Mouse (Mus musculus) gastrocnemius, postnatal 36 days (tissue): Measurements from ENCODE around the gene Gm19668. TPM values are rescaled to one million over a fixed set of nuclear protein-coding genes. Genes with fewer than 3 reads are reported as not detected.
"Not testable (repeated sequence)": the region's sequence is repeated elsewhere in the genome, so short reads cannot be mapped to it uniquely, and the experiment has no call there.

Experiments
- DNase-seq, 2 experiments: peaks; one replicate each; pipeline ENCODE4 v3.0.0; 2022
- intact Hi-C: fragments of 180-260 bp; cut with DNase I; formaldehyde crosslinking; loops from one replicate; pipeline ENCODE4 v1.15.1; 2025
- long read RNA-seq, 2 experiments: library from polyadenylated mRNA; stranded (forward); transcript quantifications; one replicate each; pipeline ENCODE4 v2.0.0; 2021
- total RNA-seq, 2 experiments: library from RNA; stranded (reverse); gene quantifications; 2 replicates each; pipeline ENCODE4 v1.2.3; 2021

The Gm19668 gene
- not detected for total RNA-seq
- long read RNA-seq, experiment 1 = 0 reads
- long read RNA-seq, experiment 2 = 0 reads

GRCm38 (mm10) chr10:77798921-77799508 is at the start of gene Gm19668:
Gene Gm19668, minus strand, starts transcription at chr10:77799133.
- intact Hi-C loops = no loop called here
- no peak for DNase-seq

DNA sequence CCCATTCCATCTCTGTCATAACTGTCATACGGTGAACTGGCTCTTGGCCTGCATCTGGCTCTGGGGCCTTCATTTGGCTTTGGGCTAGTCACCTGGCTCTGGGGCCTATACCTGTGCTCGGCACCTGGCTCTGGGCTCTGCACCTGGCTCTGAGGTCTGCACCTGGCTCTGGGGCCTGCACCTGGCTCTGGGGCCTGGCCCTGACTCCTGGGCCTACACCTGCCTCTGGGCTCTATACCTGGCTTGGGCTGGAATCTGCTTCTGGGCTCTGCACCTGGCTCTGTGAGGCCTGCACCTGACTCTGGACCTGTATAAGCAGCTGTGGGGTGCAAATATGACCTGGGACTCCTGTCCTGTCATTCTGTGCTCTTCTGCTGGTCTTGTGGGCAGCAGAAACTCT is 48.6 kb upstream of the Gm19668 start:
- intact Hi-C loops = no loop called here
- DNase-seq = no peak

GRCm38 (mm10) chr10:77846961-77847360 is 48.0 kb upstream of the Gm19668 start:
- DNase-seq = no peak
- intact Hi-C loops = no loop called here

- intact Hi-C loops = no loop called here
- DNase-seq = no peak
Observed at GRCm38 (mm10) chr10:77846503-77846902, 47.6 kb upstream of the Gm19668 start, which contains the start of gene Gm36176. Gene Gm36176, plus strand, starts transcription at chr10:77846803.

DNA sequence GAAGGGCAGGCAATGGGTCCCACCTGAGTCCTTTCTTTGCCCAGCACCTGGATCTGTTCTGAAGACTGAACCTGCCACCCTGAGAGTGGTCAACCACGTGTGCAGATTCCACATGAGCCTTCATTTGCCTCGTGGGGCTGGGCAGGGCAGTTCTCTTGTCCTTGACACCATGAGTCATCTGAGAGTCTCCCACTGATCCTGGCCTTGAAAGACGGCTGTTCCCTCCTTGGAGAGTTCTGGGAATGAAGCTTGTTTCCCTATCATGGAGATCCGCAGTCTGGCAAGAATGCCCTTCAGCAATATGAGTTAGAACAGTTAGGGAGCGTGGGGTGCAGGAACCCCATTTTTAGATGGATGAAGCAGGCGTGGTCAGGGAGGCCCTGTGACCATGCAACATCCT is 40.1 kb upstream of the Gm19668 start:
- intact Hi-C loops = no loop called here
- no peak for DNase-seq

DNA sequence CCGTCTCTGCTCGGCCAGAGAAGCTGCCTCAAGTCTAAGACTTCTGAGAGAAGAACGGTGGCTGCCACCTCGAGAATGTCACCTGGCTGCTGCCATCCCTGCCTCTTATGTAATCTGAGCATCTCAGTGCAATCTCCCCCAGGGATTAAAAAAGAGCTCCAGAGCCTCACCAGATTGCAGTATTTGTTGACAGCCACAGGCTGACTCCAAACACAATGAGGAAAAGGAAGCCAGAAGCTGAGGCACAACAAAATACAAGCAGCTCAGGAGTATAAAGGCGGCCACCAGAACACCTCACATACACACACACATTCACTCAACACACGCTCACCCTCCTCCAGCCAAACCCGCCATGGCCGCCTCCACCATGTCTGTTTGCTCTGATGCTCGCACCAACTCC is 36.7 kb upstream of the Gm19668 start, which contains the start of gene Krtap10-10:
Krtap10-10 (plus strand) TSS at position 301 of the 400 bp plus-strand sequence.
- intact Hi-C loops = no loop called here
- no peak for DNase-seq

DNA sequence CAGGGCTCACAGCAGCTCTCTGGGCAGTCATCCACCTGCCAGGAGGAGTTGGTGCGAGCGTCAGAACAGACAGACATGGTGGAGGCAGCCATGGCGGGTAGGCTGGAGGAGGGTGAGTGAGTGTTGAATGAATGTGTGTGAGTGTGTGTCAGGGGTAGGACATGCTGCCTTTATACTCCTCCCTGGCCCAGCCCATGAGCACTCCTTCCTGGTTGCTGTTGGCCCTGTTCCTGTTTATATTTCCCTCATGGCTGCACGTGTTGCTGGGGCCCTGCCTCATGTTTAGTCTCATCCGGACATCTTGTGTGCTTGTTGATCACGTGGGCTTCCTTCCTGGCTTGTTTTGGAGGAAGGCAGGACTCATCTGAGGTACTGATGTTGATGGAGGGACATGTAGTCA is 28.0 kb upstream of the Gm19668 start, which contains the start of gene Krtap10-4:
Krtap10-4 (minus strand) TSS at position 145 of the 400 bp plus-strand sequence.
- DNase-seq = no peak
- intact Hi-C loops = no loop called here

DNA sequence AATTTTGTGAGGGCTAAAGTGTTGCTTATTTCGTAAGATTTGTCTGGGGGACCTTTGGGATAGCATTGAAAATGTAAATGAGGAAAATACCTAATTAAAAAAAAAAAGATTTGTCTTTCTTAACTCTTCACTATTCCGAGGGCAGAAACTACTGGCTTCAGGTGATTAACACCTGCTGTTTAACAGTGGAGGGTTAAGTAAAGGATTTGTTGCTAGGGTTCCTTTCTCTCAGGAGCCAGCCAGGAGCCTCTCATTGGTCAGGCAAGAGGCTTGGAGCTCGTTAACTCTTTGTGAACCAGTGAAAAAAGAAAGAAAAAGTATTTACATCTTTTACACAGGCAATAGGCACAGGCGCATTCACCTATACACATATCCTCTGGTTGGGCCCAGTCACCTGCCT is 20.3 kb upstream of the Gm19668 start:
- intact Hi-C loops = no loop called here

DNA sequence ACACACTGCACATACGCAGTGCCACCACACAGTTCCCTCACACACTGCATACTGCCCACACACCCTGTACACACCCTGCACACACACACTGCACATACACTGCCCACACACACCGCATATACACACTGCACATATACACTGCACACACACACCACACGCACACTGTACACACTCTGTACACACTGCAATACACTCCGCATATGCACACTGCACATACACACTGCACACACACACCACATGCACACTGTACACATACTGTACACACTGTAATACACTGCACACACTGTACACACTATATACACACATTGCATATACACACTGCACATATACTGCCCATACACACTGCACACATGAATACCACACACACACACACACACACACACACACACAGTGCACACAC is 19.6 kb upstream of the Gm19668 start:
- DNase-seq = no peak
- intact Hi-C loops = no loop called here

More for the DNA sequence above, 20.3 kb upstream of the Gm19668 start:
- no peak for DNase-seq

DNA sequence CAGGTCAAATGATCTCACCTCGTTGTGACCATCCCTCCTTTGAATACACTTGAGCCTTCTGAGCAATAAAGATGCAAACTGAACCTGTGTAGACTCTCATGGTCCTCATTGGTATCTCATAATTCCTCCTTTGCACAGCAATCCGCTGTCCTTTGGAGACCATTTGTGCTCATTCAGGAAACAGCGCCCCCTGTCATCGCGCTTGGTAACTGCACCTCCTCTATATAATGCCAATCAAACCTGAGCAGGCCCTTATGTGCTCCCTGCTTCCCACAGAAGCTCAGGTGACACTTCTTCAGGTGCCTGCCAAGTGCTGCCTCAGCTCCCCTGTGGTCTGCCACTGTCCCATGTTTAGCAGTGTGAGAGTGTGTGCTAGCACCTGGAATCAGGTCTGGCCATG is 16.6 kb upstream of the Gm19668 start:
- DNase-seq = no peak
- intact Hi-C loops = no loop called here

- intact Hi-C loops = no loop called here
- DNase-seq = no peak
Observed at GRCm38 (mm10) chr10:77814382-77814781, 15.4 kb upstream of the Gm19668 start, which contains the start of gene Gm2696. Gene Gm2696, plus strand, starts transcription at chr10:77814682.

- no peak for DNase-seq
- intact Hi-C loops = no loop called here
Observed at GRCm38 (mm10) chr10:77811743-77812142, 12.8 kb upstream of the Gm19668 start, which contains the start of gene Gm9507. Gene Gm9507, minus strand, starts transcription at chr10:77811843.

DNA sequence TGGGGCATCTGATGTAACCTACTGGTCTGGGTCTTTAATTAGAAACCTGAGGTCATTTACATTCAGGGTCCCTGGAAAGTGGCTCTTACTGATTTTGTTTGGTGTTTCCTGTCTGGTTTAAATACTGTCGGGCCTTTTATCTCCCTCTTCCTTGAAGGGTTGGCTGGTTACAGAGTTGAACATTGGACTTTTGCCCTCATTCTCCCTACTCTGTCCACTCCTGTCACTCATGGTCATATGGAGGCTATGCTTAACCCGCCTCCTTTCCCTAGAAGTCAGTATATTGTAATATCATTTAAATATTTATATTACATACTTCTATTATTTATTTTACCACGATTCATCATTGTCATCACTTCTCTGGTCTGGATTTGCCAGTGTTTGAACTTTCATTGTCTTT is 5.2 kb upstream of the Gm19668 start:
- DNase-seq = no peak
- intact Hi-C loops = no loop called here

DNA sequence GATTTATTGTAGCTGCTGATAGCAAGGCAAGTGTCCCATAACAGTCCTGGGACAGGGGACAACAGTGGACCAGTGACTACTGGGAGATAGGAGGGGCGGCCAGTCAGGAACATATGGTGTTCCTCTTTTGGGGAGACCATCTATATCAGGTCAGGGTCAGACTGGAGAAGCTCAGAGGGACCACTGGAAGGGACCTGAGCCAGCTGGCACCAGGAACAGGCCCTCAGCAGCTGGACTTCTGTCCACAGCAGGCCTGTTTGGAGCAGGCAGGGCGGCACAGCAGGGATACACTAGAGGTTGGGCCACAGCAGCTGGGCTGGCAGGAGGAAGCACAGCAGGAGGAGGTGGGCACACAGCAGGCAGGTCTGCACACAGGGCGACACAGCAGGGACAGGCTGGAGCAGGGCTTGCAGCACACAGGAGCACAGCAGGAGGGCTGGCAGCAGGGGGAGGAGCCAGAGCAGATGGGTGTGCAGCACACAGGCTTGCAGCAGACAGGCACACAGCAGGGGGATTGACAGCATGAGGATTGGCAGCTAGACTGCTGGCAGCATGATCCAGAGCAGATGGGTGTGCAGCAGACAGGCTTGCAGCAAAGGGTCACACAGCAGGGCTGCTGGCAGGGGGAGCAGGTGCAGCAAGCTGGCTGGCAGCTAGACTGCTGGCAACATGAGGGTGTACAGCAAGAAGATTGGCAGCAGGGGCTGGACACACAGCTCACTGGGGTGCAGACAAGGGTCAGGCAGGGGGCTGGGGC is 591 bp downstream of the Gm19668 start:
- intact Hi-C loops, DNase-seq: not testable (repeated sequence)

DNA sequence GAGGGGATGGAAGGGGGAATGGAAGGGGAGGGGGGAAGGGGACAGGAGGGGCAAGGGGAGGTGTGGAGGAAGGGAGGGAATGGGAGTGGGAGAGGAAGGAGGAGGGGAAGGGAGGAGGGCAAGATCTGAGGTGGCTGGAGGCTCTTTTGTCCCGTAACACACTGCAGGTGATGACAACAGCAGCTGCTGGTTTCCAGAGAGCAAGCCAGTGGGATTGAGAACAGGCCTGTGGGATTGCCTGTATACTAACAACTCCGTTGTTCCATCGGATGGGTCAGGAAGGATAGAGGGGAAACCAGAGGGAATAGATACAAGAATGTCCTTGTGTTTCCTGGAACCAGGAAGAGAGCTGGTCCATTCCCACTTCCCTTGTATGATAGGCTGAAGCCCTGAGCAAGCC is 1.3 kb downstream of the Gm19668 start:
- no peak for DNase-seq
- intact Hi-C loops = no loop called here

GRCm38 (mm10) chr10:77794976-77795375 is 4.0 kb downstream of the Gm19668 start, which contains the start of gene Gm9639:
Gene Gm9639, minus strand, starts transcription at chr10:77795076.
- intact Hi-C loops = no loop called here
- no peak for DNase-seq

DNA sequence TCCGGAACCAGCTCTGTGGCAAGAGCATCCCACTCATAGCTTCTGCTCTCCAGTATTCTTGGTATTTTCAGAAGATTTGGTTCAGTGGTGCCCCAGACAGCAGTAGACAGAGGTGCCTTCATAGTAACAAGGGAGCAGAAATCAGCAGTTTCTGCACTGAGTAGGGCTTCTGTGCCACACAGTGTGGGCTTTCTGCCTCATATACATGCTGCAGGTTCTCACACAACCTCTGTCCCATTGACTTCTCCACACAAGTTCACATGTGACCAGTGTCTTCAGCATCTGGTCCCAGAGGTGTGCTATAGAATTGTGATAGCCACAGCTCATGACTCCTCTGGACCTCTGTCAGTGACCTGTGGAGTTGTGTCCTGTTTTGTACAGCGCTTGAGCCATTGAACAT is 10.3 kb downstream of the Gm19668 start:
- intact Hi-C loops = no loop called here
- DNase-seq = no peak

DNA sequence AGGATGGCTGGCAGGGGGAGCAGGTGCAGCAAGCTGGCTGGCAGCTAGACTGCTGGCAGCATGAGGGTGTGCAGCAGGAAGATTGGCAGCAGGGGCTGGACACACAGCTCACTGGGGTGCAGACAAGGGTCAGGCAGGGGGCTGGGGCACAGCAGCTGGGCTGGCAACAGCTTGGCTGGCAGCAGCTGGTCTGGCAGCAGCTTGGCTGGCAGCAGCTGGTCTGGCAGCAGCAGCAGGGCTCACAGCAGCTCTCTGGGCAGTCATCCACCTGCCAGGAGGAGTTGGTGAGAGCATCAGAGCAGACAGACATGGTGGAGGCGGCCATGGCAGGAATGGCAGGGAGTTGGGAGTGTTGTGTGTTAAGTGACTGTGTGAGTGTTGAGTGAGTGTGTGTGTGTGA is 11.1 kb downstream of the Gm19668 start, which contains the start of gene Gm7137:
Gm7137 (minus strand) TSS at position 325 of the 400 bp plus-strand sequence.
- DNase-seq, intact Hi-C loops: not testable (repeated sequence)

- intact Hi-C loops = not testable (repeated sequence)
Observed at GRCm38 (mm10) chr10:77783396-77783795, 15.5 kb downstream of the Gm19668 start.

GRCm38 (mm10) chr10:77782442-77782841 is 16.5 kb downstream of the Gm19668 start, which contains the start of gene Gm3250:
Gene Gm3250, minus strand, starts transcription at chr10:77782542.
- DNase-seq, intact Hi-C loops: not testable (repeated sequence)

More at GRCm38 (mm10) chr10:77783396-77783795, 15.5 kb downstream of the Gm19668 start:
- not testable (repeated sequence) for DNase-seq

GRCm38 (mm10) chr10:77776844-77777243 is 22.1 kb downstream of the Gm19668 start, which contains the start of gene Gm7138:
Gene Gm7138, minus strand, starts transcription at chr10:77776944.
- intact Hi-C loops = not testable (repeated sequence)

More at GRCm38 (mm10) chr10:77776844-77777243, 22.1 kb downstream of the Gm19668 start, which contains the start of gene Gm7138:
- DNase-seq = not testable (repeated sequence)
